Mouse (Mus musculus) Patski (cell line): ENCODE measurements around the gene Itgb8. TPM values are rescaled to one million over a fixed set of nuclear protein-coding genes. Genes with fewer than 3 reads are reported as not detected.

Experiments
- ATAC-seq: fragments of 100-300 bp; one replicate; pipeline ENCODE4 v1.8.0; 2021
- CTCF ChIA-PET: fragments of 350-600 bp; sonication (Branson Sonifier 250); formaldehyde crosslinking; loops from one replicate; lab custom pipeline; 2022; ENCODE audit warnings: inconsistent platforms; lab: Charles Lee
- POLR2A ChIA-PET: fragments of 350-600 bp; sonication (Branson Sonifier 250); formaldehyde crosslinking; loops from one replicate; lab custom pipeline; 2022; ENCODE audit warnings: antibody characterized with exemption, inconsistent platforms; lab: Charles Lee
- DNase-seq: peaks from one replicate; pipeline ENCODE4 v3.0.0-alpha.2; 2011; ENCODE audit warnings: low read depth, low spot score
- H3K27me3 ChIP-seq: fragments of 371-371 bp; one replicate; pipeline ENCODE4 v1.5.1; 2021
- CTCF ChIP-seq: fragments of 100-300 bp; IDR thresholded peaks from one replicate; pipeline ENCODE4 v1.5.1; 2021
- in situ Hi-C: fragments of 300-500 bp; cut with MboI; formaldehyde crosslinking; loops from 3 replicates; pipeline ENCODE4 v1.11.1; 2018; ENCODE audit warnings: low pct_unique_long_range_greater_than_20kb, mixed read lengths
- polyA plus RNA-seq: library from polyadenylated mRNA; unstranded; gene quantifications from one replicate; pipeline ENCODE4 v1.2.3, GENCODE M21; 2021

Gene Itgb8
- 2.2 TPM for polyA plus RNA-seq

DNA sequence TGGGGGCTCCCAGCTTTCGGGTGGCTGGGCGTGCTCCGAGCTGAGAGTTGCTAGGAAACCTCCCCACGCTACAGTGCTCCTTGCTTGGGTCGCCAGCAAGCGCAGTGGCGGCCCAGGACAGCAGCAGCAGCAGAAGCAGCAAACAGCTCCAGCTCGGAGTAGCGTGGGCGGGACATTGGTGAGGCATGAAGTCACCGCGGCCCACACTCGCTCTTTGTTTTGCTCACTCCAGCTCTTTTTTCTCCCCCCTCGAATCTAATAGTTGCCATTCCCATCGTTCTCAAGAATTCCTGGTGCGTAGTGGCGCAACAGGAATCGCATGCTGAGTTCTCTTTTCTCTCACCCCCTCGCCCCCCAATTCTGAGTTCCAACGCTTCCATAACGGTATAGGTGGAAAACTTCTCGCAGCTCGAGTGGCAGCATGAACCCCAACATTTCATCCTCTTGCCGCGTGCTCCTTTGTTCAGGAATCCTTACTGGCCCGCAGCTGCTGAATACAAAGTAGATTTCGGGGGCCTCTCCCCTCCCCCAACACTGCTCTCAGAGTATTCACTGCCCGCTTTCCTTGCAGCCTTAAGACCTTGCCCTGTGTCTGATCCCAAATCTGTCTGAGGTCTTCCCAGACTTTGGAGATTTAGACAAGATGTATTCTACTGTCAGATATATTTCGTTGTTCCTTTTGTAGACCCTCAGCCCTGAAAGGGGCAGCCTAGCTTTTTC, at the start of gene Itgb8:
Gene Itgb8 (minus strand): TSS at position 107 of the 720 bp plus-strand sequence.
- DNase-seq (no peak), ATAC-seq (peak; percentile 98)
- no peak for TF ChIP-seq CTCF
- ChIA-PET POLR2A (interaction anchor here (0.6 kb wide), 1 partner anchor 22 kb away, joined by 3 read pairs; no protein-coding TSS in a partner anchor), CTCF (interaction anchor here (1.4 to 2.0 kb wide), 4 partner anchors 8 to 28 kb away, joined by 3 to 6 read pairs (median 3); no protein-coding TSS in a partner anchor)
- H3K27me3 ChIP-seq = peaks cover 2% of the 10 kb centered on the region
- in situ Hi-C loops = loop anchor here (10.0 kb wide), 1 partner anchor 186 kb away; no protein-coding TSS in a partner anchor

DNA sequence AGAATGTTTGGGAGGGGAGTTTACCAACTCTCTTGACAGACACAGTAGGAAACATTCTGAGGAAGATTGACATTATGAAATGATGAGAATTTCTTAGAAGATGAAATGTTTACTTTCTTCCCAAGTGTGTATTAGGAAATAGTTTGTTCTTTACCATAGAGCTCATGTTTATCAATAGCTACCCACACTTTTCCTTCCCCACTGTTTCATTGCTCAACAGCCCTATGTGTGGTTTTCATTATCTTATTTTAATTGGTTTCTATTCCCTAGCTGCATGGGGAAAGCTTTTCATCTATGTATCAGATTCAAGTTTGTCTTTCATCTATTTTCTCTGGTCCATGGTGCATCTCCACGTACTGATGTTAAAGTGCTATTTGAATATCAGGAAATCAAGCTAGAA, 37.7 kb upstream of the Itgb8 start:
- no peaks in the 10 kb centered on the region for H3K27me3 ChIP-seq
- in situ Hi-C loops = no loop called here
- CTCF ChIA-PET = no interaction called here
- DNase-seq (no peak), ATAC-seq (no peak)
- POLR2A ChIA-PET = no interaction called here
- TF ChIP-seq CTCF = no peak

GRCm38 (mm10) chr12:119273605-119274004, 35.0 kb upstream of the Itgb8 start:
- DNase-seq (no peak), ATAC-seq (no peak)
- no peak for TF ChIP-seq CTCF
- ChIA-PET POLR2A (no interaction called here), CTCF (interaction anchor here (1.4 kb wide), 1 partner anchor 16 kb away, joined by 3 read pairs; no protein-coding TSS in a partner anchor)
- in situ Hi-C loops = no loop called here
- H3K27me3 ChIP-seq = peaks cover 2% of the 10 kb centered on the region

GRCm38 (mm10) chr12:119271964-119272363, 33.4 kb upstream of the Itgb8 start:
- peaks cover 2% of the 10 kb centered on the region for H3K27me3 ChIP-seq
- peak; percentile 32 for TF ChIP-seq CTCF
- POLR2A ChIA-PET = no interaction called here
- in situ Hi-C loops = no loop called here
- DNase-seq (no peak), ATAC-seq (no peak)
- CTCF ChIA-PET = no interaction called here

DNA sequence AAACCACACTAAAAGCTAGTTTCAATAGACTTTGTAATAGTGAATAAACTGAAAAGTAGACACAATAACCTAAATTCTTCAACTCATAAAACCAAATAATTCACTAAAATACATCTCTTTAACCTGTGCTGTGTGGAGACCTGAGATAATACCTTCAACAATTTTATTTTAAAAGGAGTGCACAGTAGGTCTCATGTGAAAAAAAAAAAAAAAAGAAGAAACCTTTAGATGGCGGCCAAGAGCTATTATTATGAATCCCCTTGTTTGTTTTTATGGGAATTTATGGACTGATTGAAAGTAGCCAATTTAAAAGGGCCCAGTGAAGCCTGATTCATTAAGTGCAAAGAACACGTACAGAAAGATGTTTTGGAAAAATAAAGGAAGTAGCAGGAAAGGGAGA, 31.4 kb upstream of the Itgb8 start:
- DNase-seq (no peak), ATAC-seq (no peak)
- peaks cover 2% of the 10 kb centered on the region for H3K27me3 ChIP-seq
- POLR2A ChIA-PET = no interaction called here
- CTCF ChIA-PET = interaction anchor here (1.0 to 1.4 kb wide), 2 partner anchors 22 to 243 kb away, joined by 3 to 4 read pairs; no protein-coding TSS in a partner anchor
- TF ChIP-seq CTCF = no peak
- in situ Hi-C loops = no loop called here

GRCm38 (mm10) chr12:119268723-119269122, 30.1 kb upstream of the Itgb8 start:
- DNase-seq (no peak), ATAC-seq (no peak)
- ChIA-PET POLR2A (no interaction called here), CTCF (interaction anchor here (1.4 kb wide), 1 partner anchor 242 kb away, joined by 4 read pairs; no protein-coding TSS in a partner anchor)
- peaks cover 2% of the 10 kb centered on the region for H3K27me3 ChIP-seq
- no peak for TF ChIP-seq CTCF
- in situ Hi-C loops = no loop called here

- TF ChIP-seq CTCF = no peak
- H3K27me3 ChIP-seq = peaks cover 4% of the 10 kb centered on the region
- CTCF ChIA-PET = interaction anchor here (0.8 to 1.1 kb wide), 3 partner anchors 19 to 31 kb away, joined by 3 read pairs; no protein-coding TSS in a partner anchor
- in situ Hi-C loops = no loop called here
- DNase-seq (no peak), ATAC-seq (no peak)
- POLR2A ChIA-PET = no interaction called here
Measured at GRCm38 (mm10) chr12:119264506-119264905, 25.9 kb upstream of the Itgb8 start.

- ChIA-PET CTCF (interaction anchor here (1.0 to 1.4 kb wide), 2 partner anchors 18 to 22 kb away, joined by 3 to 6 read pairs; no protein-coding TSS in a partner anchor), POLR2A (no interaction called here)
- no peak for DNase-seq
- TF ChIP-seq CTCF = no peak
- in situ Hi-C loops = no loop called here
- no peaks in the 10 kb centered on the region for H3K27me3 ChIP-seq
- peak; percentile 31 for ATAC-seq
Measured at GRCm38 (mm10) chr12:119248581-119248980, 10.0 kb upstream of the Itgb8 start.

DNA sequence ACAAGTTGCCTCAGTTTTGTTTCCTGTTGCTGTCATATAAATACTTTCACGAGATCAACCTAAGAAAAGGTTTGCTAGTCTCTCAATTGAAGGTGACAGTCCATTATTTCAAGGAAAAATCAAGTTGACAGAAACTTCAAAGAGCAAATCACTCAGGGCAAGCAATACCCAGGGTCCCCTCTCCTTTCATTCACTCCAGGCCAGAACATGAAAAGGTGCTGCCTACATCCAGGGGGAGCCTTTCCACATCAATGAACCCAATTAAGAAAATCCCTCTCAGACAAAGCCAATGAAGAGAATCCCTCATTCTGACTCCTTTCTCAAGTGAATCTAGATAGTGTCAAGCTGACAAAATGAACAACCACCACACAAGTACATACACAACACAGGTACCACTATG, 2.5 kb upstream of the Itgb8 start:
- ChIA-PET CTCF (interaction anchor here (1.2 kb wide), 1 partner anchor 9 kb away, joined by 3 read pairs; no protein-coding TSS in a partner anchor), POLR2A (no interaction called here)
- TF ChIP-seq CTCF = no peak
- H3K27me3 ChIP-seq = no peaks in the 10 kb centered on the region
- in situ Hi-C loops = no loop called here
- DNase-seq = no peak
- no peak for ATAC-seq

GRCm38 (mm10) chr12:119237921-119238695, 494 bp downstream of the Itgb8 start:
- DNase-seq (no peak), ATAC-seq (peak; percentile 83)
- peaks cover 3% of the 10 kb centered on the region for H3K27me3 ChIP-seq
- in situ Hi-C loops = loop anchor here (10.0 kb wide), 1 partner anchor 187 kb away; no protein-coding TSS in a partner anchor
- TF ChIP-seq CTCF = no peak
- ChIA-PET CTCF (interaction anchor here (1.4 to 2.0 kb wide), 4 partner anchors 7 to 27 kb away, joined by 3 to 6 read pairs (median 3); no protein-coding TSS in a partner anchor), POLR2A (no interaction called here)
